Mouse (Mus musculus): ENCODE results near the gene Gtf2h4. TPM values are rescaled to one million over a fixed set of nuclear protein-coding genes. Genes with fewer than 3 reads are reported as not detected.

The Gtf2h4 gene
- polyA plus RNA-seq, 1 experiment from 2014 or later, result 34.9 TPM

GRCm38 (mm10) chr17:35667334-35668065, 6.0 kb downstream of the Gtf2h4 start, which contains the start of gene Vars2:
TSS of gene Vars2 (minus strand) at chr17:35667592.
- Histone ChIP-seq H3K36me3 (peaks cover 20% of the 10 kb centered on the region), H3K4me2 (replicated peaks) (peak within 1 kb of the TSS; percentile 88)
- WGBS, result under 1% methylated on average over 61 of the region's 61 CpGs

GRCm38 (mm10) chr17:35666851-35667256, 6.7 kb downstream of the Gtf2h4 start:
- H3K4me3 ChIP-seq, result peak overlapping the region; percentile 63
- WGBS, result 5% methylated on average over 13 of the region's 13 CpGs

More at GRCm38 (mm10) chr17:35667334-35668065, 6.0 kb downstream of the Gtf2h4 start, which contains the start of gene Vars2:
- Histone ChIP-seq H3K27ac (replicated peaks) (peak within 1 kb of the TSS; percentile 77), H3K4me1 (peaks cover 23% of the 10 kb centered on the region), H3K9ac (replicated peaks) (peak within 1 kb of the TSS; percentile 82), H3K4me3 (peak within 1 kb of the TSS; percentile 63), H3K27me3 (no peaks in the 10 kb centered on the region), H3K9me3 (no peaks in the 10 kb centered on the region)
- ATAC-seq (ENCODE audit: low FRiP score, low read depth), result peak; percentile 86

GRCm38 (mm10) chr17:35665957-35666515, 7.5 kb downstream of the Gtf2h4 start:
- no peak for ATAC-seq (ENCODE audit: low FRiP score, low read depth)
- Histone ChIP-seq H3K4me3 (no peak overlapping the region), H3K9ac (replicated peaks) (no peak overlapping the region), H3K4me2 (replicated peaks) (no peak overlapping the region), H3K4me1 (peaks cover 21% of the 10 kb centered on the region), H3K27ac (replicated peaks) (no peak overlapping the region), H3K9me3 (no peaks in the 10 kb centered on the region), H3K36me3 (peaks cover 30% of the 10 kb centered on the region), H3K27me3 (no peaks in the 10 kb centered on the region)
- 83% methylated on average over 17 of the region's 17 CpGs for WGBS

More at GRCm38 (mm10) chr17:35666851-35667256, 6.7 kb downstream of the Gtf2h4 start:
- Histone ChIP-seq H3K4me2 (replicated peaks) (peak overlapping the region; percentile 88), H3K9me3 (no peaks in the 10 kb centered on the region), H3K27ac (replicated peaks) (peak overlapping the region; percentile 77), H3K4me1 (peaks cover 21% of the 10 kb centered on the region), H3K36me3 (peaks cover 23% of the 10 kb centered on the region), H3K27me3 (no peaks in the 10 kb centered on the region), H3K9ac (replicated peaks) (peak overlapping the region; percentile 82)
- ATAC-seq (ENCODE audit: low FRiP score, low read depth), result peak; percentile 65; the same call in 1 of the 2 replicates

DNA sequence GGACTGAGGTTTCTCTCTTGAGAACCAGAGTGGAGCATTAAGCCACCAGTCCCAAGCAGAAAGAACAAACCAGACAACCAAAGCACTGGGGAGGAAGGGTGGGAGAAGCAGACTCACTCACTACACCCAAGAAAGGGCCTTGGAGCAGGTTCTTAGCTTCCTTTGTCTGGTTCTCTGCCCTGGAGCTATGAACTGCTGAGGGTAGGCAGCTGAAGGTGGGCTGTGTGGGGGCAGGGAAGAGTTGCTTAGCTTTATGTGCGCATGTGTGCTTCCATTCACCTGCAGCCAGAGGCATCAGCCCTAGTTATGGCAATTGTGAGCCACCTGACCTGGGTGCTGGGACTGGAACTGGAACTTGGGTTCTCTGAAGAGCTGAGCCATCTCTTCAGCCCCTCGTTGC, 20.5 kb downstream of the Gtf2h4 start:
- Histone ChIP-seq H3K27me3 (no peaks in the 10 kb centered on the region), H3K4me3 (no peak overlapping the region), H3K9me3 (no peaks in the 10 kb centered on the region), H3K4me2 (replicated peaks) (no peak overlapping the region), H3K36me3 (peaks cover 34% of the 10 kb centered on the region), H3K9ac (replicated peaks) (no peak overlapping the region), H3K4me1 (no peaks in the 10 kb centered on the region), H3K27ac (replicated peaks) (no peak overlapping the region)
- no peak for ATAC-seq (ENCODE audit: low FRiP score, low read depth)
- 87% methylated on average over 2 of the region's 2 CpGs for WGBS

DNA sequence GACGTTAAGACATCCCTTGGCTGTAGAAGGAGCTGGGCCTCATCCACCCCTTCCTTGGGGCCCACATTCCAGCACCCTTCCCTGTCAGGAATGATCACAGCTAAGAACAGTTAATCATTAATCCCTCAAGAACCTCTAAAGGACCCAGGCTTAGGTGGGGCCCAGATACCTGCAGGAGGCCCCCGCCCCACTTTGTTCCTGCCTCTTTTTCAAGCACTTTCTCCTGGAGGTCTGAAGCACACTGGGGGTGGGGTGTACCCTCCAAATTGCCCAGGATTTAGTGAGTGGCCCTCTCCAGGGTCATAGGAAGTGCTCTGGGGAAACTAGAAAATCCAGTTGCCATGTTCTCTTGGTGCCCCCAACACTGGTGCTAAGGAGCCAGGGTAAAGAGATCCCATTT, 24.1 kb downstream of the Gtf2h4 start:
- H3K9ac ChIP-seq (replicated peaks), result no peak overlapping the region
- ATAC-seq (ENCODE audit: low FRiP score, low read depth), result no peak
- H3K27ac ChIP-seq (replicated peaks), result no peak overlapping the region
- no peak overlapping the region for H3K4me3 ChIP-seq
- no peaks in the 10 kb centered on the region for H3K9me3 ChIP-seq
- 0 out of 2 replicates have a peak, but pooled peaks cover 7% of the 10 kb centered on the region for H3K27me3 ChIP-seq
- H3K4me2 ChIP-seq (replicated peaks), result no peak overlapping the region
- WGBS, result 69% methylated on average over 2 of the region's 2 CpGs
- H3K4me1 ChIP-seq, result no peaks in the 10 kb centered on the region
- H3K36me3 ChIP-seq, result no peaks in the 10 kb centered on the region

- Histone ChIP-seq H3K4me2 (replicated peaks) (no peak within 1 kb of the TSS), H3K27me3 (0 out of 2 replicates have a peak, but pooled peaks cover 7% of the 10 kb centered on the region), H3K27ac (replicated peaks) (no peak within 1 kb of the TSS), H3K36me3 (no peaks in the 10 kb centered on the region), H3K4me1 (no peaks in the 10 kb centered on the region), H3K9me3 (no peaks in the 10 kb centered on the region), H3K4me3 (no peak within 1 kb of the TSS), H3K9ac (replicated peaks) (no peak within 1 kb of the TSS)
- 76% methylated on average over 13 of the region's 13 CpGs for WGBS
- ATAC-seq (ENCODE audit: low FRiP score, low read depth), result no peak
These were observed 29.8 kb downstream of the Gtf2h4 start, which contains the start of gene Mucl3 for GRCm38 (mm10) chr17:35643609-35644236. TSS of gene Mucl3 (minus strand) at chr17:35643695.

GRCm38 (mm10) chr17:35639352-35639751, 34.2 kb downstream of the Gtf2h4 start:
- H3K27me3 ChIP-seq, result peaks cover 14% of the 10 kb centered on the region
- no peak overlapping the region for H3K27ac ChIP-seq (replicated peaks)
- peaks cover 7% of the 10 kb centered on the region; the same call in 1 of the 2 replicates for H3K4me1 ChIP-seq
- no peak overlapping the region for H3K9ac ChIP-seq (replicated peaks)
- peak overlapping the region; percentile 40 for H3K4me2 ChIP-seq (replicated peaks)
- no peaks in the 10 kb centered on the region for H3K36me3 ChIP-seq
- 87% methylated on average over 6 of the region's 6 CpGs for WGBS
- no peaks in the 10 kb centered on the region for H3K9me3 ChIP-seq
- no peak overlapping the region for H3K4me3 ChIP-seq
- no peak for ATAC-seq (ENCODE audit: low FRiP score, low read depth)

DNA sequence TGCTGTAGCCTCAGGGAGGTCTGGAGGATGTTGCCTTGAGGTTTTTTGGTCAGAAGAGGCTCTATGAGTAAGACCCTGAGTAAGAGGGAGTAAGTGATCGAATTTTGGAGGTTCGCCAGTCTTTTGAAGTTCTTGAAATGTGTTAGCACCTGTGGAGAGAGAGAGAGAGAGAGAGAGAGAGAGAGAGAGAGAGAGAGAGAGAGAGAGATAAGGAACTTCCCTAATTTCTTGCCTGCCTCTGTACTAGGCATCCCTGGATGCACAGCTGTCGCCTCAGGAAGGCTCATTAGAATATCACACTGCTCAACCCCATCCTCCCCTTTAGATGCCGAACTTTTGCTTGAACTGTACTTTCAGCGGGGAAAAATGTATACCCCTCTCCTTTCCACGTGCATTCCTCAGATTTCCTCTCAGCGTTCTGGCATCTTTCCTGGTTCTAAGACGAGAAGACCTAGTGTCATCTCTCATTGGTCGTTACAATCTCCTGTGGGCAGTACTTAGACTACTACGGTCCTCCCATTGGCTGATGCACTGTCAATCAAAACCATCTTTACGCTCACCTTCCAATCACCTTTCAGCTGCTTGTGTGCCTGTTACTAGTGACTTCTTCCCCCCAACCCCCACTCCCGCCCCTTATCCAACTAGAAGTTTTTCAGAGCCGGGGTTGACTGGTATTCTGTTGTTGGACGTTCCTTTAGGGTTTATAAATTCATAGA, 34.9 kb downstream of the Gtf2h4 start:
- 27% methylated on average over 14 of the region's 14 CpGs for whole genome bisulfite sequencing
- Histone ChIP-seq H3K36me3 (no peaks in the 10 kb centered on the region), H3K27me3 (peaks cover 15% of the 10 kb centered on the region), H3K4me3 (no peak overlapping the region), H3K9ac (replicated peaks) (no peak overlapping the region), H3K9me3 (no peaks in the 10 kb centered on the region), H3K27ac (replicated peaks) (no peak overlapping the region), H3K4me2 (replicated peaks) (peak overlapping the region; percentile 40), H3K4me1 (peaks cover 7% of the 10 kb centered on the region; the same call in 1 of the 2 replicates)
- ATAC-seq (ENCODE audit: low FRiP score, low read depth), result peak; percentile 83; the same call in 1 of the 2 replicates

GRCm38 (mm10) chr17:35636363-35636762, 37.2 kb downstream of the Gtf2h4 start:
- no peak overlapping the region for H3K27ac ChIP-seq (replicated peaks)
- 52% methylated on average over 5 of the region's 5 CpGs for WGBS

DNA sequence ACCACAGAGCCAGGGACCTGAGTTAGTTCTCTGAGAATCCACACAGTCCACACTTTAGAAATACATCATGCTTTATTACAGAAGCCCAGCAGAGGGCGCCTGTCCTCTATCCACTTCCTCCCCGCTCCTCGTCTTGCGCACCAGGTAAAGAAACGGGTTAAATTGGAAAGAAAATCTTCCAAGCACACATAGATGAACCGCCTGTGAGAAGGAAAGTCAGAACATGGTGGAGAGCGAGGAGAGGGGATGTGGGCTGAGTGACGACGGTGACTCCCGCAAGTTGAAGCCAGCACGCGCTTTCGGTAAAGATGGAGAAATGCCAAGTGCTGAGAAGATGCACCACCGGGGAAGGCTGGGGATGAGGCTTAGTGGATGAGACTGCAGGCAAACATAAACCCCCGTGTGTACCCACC, 37.8 kb downstream of the Gtf2h4 start:
- H3K36me3 ChIP-seq, result no peaks in the 10 kb centered on the region
- H3K4me2 ChIP-seq (replicated peaks), result peak overlapping the region; percentile 61
- WGBS, result 2% methylated on average over 15 of the region's 15 CpGs
- H3K9ac ChIP-seq (replicated peaks), result peak overlapping the region; percentile 44
- H3K27ac ChIP-seq (replicated peaks), result no peak overlapping the region
- H3K27me3 ChIP-seq, result peaks cover 15% of the 10 kb centered on the region
- H3K9me3 ChIP-seq, result no peaks in the 10 kb centered on the region
- no peak for ATAC-seq (ENCODE audit: low FRiP score, low read depth)
- H3K4me3 ChIP-seq, result peak overlapping the region; percentile 39
- H3K4me1 ChIP-seq, result peaks cover 7% of the 10 kb centered on the region; the same call in 1 of the 2 replicates

More at GRCm38 (mm10) chr17:35636363-35636762, 37.2 kb downstream of the Gtf2h4 start:
- no peak overlapping the region for H3K4me2 ChIP-seq (replicated peaks)
- H3K36me3 ChIP-seq, result no peaks in the 10 kb centered on the region
- H3K9me3 ChIP-seq, result no peaks in the 10 kb centered on the region
- no peak overlapping the region for H3K4me3 ChIP-seq
- H3K27me3 ChIP-seq, result peaks cover 15% of the 10 kb centered on the region
- no peak for ATAC-seq (ENCODE audit: low FRiP score, low read depth)
- no peak overlapping the region for H3K9ac ChIP-seq (replicated peaks)
- peaks cover 7% of the 10 kb centered on the region; the same call in 1 of the 2 replicates for H3K4me1 ChIP-seq

DNA sequence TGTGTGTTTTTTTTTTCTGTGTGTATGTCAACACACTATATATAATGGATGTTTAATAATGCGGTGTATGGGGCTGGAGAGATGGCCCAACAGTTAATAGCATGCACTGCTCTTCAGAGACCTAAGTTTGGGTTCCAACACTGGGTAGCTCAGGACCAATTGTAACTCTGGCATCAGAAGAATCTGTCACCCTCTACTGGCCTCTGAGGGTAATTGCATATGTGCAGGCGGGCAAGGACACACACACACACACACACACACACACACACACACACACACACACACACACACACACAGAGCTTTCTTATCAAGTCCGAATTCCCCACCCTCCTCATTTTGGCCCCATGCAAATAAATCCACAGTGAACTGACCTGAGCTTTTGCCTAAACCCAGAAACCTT, 38.3 kb downstream of the Gtf2h4 start:
- no peak for ATAC-seq (ENCODE audit: low FRiP score, low read depth)
- no peak overlapping the region for H3K4me3 ChIP-seq
- H3K4me2 ChIP-seq (replicated peaks), result no peak overlapping the region
- H3K27me3 ChIP-seq, result peaks cover 15% of the 10 kb centered on the region
- no peak overlapping the region for H3K9ac ChIP-seq (replicated peaks)
- WGBS, result 86% methylated on average over 2 of the region's 3 CpGs
- peaks cover 7% of the 10 kb centered on the region; the same call in 1 of the 2 replicates for H3K4me1 ChIP-seq
- no peaks in the 10 kb centered on the region for H3K36me3 ChIP-seq
- H3K9me3 ChIP-seq, result no peaks in the 10 kb centered on the region
- H3K27ac ChIP-seq (replicated peaks), result no peak overlapping the region

All from midbrain, embryonic 12.5 days (tissue).